Mouse (Mus musculus): ENCODE measurements around the gene Cemip2.

- no peak for TF ChIP-seq CTCF (IDR thresholded peaks at IDR 0.05; ENCODE audit: control insufficient read depth, insufficient read depth, insufficient read length)
- TF ChIP-seq FOSL1 (IDR thresholded peaks at IDR 0.05; ENCODE audit: insufficient read depth, low read length, poor library complexity, severe bottlenecking) = no peak
- no peak for TF ChIP-seq USF1 (IDR thresholded peaks at IDR 0.05; ENCODE audit: low read depth)
These were observed 1.5 kb upstream of the Cemip2 start for GRCm38 (mm10) chr19:21776671-21777070.
